Mouse (Mus musculus): ENCODE data around the gene Arhgap45.

DNA sequence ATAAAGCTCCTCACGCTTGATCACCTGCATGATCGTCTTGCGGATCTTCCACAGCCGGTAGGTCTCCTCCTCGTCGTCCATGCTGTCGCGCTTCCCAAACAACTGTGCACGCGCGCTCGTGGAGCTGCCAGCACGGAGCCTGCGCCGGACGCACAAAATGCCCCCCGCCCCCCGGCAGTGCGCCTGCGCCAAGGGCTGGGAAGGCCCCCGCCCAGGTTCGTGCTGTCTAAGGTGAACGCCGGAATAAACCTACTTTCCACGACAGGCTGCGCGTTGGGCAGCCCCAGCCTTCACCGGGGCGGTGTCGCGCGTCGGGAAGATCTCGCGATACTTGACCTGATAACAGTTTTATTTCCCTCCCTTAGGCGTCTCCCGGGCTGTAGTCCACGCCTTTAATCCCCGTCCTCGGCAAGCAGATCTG lies 23.1 kb downstream of the Arhgap45 start, which contains the start of gene Polr2e:
- TF ChIP-seq CTCF (conservative IDR thresholded peaks at IDR 0.05; ENCODE audit: low read length), result no peak
- no peak for TF ChIP-seq POU5F1 (IDR thresholded peaks at IDR 0.05; ENCODE audit: borderline replicate concordance, low read length)
- TF ChIP-seq NANOG (IDR thresholded peaks at IDR 0.05; ENCODE audit: borderline replicate concordance, low read length), result no peak
